Mouse (Mus musculus): Measurements from ENCODE around the gene Tmem38b.
"Not testable (repeated sequence)": the region's sequence is repeated elsewhere in the genome, so short reads cannot be mapped to it uniquely, and the experiment has no call there.

Gene Tmem38b

DNA sequence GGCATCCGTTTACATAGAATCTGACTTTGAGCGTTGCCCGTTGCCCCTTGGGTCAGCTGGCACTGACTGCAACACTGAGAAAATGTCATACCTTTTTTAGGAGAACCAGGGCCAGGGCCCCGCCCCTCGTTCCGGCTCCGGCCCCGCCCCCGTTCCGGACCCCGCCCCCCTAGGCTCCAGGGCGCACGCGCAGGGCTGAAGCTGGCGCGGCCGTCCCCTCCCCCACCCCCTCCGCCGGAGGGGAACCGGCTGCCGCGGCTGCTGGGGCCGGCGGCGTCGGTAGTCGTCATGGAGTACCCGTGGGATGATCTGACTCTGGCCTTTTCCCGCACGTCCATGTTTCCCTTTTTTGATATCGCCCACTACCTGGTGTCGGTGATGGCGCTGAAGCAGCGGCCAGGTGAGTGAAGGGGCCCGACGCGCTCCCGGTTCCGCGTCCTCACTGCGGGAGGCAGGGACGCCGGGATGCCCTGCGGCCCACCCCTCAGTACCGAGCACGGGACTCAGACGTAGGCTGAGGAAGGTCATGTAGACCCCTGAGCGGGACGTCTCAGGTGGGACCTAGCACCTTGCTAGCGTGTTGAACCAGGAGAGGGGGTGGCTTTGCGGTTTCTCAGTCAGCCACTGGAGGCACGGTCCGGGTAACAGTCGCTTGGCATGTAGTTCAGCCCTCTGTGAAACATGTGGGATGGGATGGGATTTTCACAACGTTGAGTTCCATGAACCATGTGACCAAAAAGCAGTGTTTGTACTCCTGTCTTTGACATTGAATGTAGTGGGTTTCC lies at the start of gene Tmem38b:
Tmem38b (plus strand) TSS at position 225 of the 785 bp plus-strand sequence.
- DNase-seq, result peak; percentile 89

DNA sequence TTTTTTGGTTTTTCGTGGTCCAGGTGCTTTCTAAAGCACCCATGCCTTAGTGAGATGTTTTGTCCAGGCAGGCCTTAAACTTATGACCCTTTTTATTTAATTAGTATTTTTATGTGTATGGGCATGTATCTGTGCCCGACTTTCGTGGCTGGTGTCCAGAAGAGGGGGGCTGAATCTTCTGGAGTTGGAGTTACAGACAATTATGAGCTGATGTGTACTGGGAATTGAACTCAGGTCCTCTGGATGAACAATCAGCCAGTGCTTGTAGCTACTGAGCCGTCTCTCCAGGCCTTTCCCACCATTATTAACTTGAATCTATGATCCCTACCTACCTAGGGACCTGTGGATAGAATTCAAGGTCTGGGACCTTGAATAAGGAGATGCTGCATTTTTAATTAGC lies 44.4 kb upstream of the Tmem38b start:
- DNase-seq, result no peak

DNA sequence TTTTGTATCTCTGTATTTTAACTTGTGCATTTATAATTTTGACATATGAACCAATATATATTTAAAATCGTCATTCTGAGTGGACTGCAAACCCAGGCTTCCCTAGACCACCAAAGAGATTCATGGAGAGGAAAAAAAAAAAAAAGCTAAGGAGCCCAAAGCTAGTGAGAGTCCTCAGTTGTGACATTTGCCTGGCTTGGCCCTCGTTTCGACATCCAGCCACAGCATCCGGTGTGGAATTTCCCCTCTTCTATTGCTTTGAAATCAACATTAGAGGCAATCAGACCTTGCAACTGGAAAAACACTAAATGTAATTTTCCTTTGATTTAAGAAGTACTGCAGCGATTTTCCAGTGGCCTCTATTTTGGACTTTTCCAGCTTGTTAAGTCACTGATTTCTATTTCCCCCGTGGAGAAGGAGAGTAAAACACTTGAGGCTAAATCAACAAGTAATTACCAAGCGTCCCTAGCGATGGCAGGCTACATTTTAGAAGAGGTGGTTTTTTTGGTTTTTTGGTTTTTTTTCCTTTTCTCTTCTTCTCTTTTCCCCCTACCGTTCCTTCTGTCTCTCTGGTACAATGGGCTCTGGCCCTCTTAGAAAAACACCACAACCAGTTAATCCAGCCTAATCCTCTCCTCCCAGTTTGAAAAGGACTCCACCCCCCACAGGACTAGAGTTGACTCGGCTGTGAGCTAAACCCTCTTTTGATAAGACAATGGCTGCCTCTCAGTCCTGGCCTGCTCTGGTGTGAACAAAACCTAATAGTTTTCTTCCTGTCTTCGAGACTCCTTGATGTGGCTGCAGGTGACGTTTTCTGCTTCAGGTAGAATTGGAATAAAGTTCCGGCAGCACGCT lies 43.4 kb upstream of the Tmem38b start:
- DNase-seq, result peak; percentile 8

DNA sequence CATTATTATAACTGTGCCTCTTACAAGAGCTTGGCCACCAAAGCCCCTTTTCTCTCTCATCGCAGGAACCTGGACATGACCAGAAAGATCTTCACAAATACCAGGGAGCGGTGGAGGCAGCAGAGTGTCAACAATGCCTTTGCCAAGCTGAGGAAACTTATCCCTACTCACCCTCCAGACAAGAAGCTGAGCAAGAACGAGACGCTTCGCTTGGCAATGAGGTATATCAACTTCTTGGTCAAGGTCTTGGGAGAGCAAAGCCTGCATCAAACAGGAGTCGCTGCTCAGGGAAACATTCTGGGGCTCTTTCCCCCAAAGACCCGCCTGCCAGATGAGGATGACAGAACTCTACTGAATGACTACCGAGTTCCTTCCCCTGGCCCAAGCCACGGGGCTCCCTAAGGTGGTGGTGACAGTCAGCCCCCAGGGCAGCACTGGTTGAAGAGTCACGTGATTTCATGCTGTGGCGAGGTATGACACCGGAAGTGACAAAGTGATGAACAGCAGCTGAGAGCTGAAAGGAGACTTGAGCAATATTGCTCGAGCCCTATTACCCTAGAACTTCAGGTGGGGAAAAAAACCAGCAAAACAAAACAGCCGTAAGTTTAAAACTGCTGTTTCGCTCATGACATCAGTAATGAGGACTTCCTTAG lies 40.0 kb upstream of the Tmem38b start:
- no peak for DNase-seq

DNA sequence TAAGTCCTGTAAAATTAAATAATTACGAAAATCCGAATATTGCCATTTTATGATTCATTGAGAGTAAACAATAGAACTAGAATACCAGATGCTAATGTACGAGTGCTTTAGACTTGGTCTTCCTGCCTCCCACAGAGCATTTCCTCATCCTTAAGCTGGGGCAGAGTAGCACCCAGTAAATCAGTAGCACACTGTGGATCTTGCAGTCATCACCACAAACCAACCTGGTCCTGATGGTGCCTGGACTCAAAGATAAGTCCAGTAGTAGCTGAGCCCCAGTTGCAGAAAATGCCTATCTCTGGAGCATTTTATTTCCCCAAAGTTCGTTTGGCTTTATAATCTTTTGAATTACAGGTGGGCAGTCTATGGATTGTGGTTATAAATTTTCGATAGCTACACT lies 39.0 kb upstream of the Tmem38b start:
- no peak for DNase-seq

DNA sequence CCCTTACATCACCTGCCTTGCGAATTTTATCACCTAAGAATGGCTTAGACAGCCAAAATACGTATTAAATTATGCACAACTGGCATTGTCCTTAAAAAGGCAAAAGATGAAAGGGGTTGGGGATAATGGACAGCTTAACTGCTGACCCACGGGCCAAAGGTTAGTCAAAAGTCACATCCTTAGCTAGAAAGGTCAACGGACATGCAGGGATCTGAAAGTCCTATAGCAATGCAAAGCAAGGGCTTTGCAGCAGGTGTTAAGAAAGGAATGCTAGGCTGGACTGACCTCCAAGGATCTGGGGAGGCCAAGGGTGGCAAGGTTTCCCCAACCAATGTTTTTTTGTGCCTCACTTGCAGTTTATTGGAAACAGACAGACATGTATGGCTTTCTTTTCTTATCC lies 36.5 kb upstream of the Tmem38b start:
- no peak for DNase-seq

DNA sequence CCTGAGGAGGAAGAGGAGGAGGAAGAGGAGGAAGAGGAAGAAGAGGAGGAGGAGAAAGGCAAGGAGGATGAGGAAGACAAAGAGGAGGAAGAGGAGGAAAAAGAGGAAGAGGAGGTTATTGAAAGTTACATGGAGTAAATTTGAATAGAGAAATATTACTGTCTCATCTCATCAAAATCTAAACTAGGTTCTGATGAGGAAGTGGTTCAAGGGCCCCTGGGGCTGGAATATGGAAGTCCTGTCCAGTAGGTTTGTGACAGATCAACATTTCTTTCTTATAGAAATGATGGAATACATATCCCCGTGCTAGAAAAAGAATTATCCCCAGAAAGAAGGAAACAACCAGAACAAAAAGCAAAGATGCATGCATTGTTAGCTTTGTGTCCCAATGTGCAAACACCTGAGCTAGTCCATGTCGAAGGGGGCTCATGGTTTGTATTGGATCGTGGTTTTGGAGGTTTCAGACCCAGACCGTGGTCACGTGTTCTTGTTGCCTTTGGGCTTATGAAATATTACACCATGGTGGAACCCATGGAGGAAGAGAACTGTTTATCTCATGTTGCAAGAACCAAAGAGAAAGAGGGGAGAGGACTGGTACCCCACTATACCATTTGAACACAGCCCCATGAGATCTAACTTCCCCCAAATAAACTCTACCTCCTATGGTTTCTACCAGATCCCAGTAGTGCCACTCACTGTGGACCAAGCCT lies 31.4 kb upstream of the Tmem38b start:
- no peak for DNase-seq

DNA sequence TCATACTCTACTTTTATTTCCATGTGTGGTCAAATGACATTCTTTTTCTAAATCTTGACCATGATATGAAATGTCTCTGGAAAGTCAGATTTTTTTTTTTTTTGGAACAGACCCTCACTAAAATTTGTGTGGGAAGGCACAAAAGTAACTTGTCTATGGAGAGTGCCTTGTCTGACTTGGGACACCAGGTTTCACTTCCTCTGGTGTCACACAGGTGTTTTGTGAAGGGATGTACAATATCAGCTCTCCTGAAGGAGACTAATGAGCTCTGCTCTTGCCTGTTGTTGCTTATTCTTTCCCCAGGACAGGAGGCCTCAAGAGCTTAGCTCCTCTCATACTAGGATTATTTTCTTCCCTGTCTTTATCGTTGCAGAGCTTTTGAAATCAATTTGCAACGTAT lies 30.8 kb upstream of the Tmem38b start:
- no peak for DNase-seq

DNA sequence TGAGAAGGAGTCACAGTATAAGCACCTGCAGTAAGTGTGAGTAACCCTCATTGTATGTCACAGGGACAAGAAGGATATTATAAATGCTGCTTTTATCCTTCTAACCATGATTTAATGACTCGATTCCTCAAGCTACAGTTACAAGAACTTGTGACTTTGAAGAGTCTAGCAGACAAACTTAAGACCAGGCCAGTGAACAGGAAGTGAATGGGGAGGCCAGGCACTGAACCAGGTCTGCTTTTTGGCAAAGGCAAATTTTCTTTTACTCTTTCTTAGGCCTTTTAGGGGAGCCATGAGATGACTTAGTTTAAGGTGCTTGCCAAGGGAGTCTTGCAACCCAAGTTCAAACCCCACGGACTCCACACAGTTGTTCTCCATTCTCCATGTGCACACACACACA lies 30.1 kb upstream of the Tmem38b start:
- DNase-seq, result no peak

DNA sequence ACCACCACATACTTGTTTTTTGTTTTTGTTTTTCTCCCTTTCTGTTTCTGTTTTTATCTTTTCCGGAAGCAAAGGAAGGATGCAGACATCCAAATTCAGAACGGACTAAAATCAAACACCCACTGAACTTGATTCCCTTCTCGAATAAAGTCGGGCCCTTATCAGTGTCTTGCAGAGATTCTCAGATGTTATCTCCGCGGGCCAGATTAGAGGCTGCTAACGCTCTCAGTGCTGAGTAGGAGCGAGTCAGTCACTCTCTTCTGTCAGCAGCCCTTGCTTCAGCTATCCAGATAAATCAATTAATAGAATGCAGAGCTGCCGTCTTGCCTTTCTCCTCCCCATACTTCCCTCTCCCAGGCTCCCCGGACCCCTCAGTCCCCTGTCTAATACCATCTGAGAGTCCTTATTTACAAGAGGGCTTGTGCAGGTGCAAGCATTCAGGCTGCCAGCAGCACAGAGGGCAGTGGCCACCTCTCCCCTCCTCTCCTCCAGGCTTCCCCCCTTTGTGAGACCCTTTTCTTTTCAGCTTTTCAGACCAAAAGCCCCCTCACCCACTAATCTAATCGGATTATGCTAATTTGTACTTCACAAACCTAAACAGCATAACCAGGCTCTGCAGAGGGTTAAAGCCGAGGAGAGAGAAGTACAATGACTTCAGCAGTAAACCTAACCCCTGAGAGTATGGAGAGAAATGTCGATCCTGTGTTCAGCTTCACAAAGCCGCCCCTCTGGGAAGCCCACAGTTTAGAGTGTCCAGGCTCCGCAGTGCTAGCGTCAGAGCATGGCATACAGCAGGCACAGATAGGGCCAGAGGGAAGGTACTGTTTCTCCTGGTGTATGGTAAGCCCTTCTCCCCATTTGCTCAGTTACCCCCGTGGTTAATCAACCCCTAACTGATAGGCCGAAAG lies 28.7 kb upstream of the Tmem38b start:
- DNase-seq, result no peak

DNA sequence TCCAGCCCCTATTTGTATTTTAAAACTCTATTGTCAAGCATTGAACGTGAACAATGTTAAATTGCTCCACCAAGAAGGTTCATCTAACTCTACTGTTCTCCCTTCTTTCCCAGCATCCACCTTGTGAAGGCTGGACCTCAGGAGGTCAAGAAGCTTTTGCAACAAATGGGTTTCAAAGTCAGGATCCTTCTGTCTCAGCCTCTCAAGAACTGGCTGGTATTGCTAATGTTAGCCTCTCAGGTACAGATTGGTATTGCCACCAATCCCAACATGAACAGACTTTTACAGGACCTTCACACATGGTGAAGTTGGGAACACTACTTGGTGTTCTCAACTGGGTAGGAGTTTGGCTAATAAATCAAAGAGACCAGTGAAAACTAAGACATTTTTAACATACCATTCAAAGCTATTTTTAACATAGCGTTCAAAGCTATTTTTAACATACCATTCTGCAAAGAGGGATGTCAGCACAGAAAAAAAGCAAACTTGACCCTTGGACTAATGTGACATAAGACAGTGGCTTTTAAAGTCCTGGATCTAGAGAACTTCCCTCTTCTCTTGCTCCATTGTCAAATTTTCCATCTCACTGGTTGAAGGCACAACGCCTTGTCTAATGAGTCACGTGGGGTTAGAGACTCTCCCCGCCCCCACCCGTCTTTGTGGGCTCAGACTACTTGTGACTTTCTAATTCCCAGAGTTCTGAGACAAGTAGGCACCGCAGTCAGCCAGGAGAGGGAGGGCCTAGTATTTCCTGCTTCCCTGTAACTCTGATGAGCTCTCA lies 26.8 kb upstream of the Tmem38b start:
- DNase-seq, result peak; percentile 27

DNA sequence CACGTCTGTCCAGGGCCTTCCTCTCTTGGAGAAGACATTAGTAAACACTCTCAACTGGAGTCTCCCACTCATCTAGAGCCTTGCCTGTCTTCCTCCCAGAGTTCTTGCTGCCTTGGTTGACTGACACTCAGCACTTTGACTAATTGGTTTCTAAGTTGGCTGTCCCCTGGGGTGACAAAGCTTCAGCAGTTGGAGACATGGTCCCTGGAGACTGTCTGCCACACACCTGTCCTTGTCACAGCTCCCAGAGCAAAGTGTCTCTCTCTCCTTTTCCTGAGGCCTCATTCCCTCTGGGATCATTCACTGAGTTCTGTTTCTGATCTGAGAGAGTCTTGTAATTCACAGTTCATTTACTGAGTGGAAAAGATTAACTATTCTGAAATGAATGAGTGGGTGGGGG lies 26.1 kb upstream of the Tmem38b start:
- DNase-seq, result no peak

DNA sequence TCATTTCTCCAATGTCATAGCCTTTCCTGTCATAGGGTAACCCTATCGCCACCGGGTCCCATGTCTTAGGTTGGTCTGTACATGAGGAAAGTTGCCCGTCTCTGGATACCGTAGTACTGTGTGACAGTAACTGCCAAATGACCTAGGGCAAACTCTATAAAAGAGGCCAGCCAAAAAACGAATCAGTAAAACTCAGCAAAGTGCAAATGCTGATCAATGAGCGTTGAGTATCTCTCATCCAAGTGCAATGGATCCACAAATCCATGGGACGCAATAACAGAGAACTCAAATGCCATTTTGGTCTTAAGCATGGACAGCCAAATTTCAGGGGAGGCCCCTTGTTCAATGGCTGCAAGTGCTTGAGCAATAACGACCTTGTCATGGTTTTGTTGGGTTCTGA lies 22.2 kb upstream of the Tmem38b start:
- not testable (repeated sequence) for DNase-seq

DNA sequence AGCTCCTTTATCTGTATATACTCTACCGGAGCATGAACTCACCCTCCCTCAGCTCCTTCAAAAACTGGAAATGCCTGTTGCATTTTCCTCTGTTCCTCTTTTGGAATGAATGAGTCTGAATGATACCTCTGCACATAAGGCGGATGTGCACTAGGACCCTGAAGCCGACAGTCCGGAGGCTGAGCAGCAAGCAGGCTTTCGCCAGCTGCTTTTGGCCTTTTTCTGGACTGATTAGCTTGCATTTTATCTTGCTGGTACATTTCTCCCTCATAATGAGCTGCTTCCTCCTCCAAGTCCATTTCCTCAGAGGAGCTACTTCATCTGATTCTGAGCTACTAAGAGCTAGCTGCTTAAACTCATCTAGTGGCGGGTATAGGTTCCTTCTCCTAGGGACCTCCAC lies 19.4 kb upstream of the Tmem38b start:
- not testable (repeated sequence) for DNase-seq

DNA sequence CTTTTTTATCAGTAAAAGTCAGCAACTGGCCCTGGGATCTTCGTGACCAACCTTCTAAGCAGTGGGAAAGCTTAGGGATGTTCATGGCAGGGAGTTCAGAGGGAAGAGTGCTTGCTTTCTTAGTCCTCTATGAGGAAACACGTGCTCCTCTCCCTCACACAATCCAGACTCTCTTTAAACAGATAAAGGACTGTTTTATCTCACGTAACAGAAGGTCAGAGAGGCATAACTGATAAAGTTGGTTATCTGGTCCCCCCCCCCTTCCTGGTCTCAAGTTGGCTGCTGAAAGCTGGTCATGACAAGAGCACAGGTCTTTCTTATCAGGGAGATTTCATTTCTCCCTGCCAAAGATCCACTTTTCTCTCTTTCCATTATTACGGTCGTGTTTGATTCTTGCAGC lies 7.5 kb upstream of the Tmem38b start:
- DNase-seq, result no peak

DNA sequence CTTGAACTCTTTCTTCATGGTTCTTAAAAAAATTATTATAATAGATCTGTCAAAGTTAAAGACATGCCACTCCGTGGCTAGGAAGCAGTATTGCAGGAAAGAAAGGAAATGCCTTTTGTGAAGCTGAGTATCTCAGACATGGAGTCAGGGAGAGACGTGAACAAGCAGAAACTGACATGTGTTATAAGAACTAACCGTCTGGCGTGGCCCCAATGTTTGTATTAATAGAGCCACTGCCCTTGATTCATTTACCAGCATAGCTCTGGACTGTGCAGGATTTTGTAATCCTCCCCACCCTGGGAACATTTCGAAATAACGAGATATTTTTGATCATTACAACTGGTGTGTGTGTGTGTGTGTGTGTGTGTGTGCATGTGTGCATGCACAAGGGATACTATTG lies 2.1 kb upstream of the Tmem38b start:
- no peak for DNase-seq

DNA sequence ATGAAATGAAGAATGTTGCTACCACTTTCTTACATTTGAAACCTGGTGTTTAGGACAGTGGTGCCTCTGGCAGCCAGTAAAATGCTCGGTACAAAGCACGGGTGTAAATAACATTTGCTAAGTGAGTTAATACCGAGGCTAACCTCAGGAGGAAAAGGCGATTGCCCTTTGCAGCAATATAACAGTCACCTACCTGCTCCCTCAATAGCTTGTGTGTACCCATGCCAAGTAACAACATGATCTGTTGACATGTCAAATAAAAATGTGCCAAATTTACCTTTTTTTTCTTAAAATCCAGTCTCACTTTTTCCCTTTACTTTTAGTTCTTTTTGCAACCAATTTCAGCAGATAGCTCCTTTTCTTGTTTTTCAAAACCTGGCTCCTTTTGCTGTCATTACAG lies 1.0 kb upstream of the Tmem38b start:
- DNase-seq, result no peak

DNA sequence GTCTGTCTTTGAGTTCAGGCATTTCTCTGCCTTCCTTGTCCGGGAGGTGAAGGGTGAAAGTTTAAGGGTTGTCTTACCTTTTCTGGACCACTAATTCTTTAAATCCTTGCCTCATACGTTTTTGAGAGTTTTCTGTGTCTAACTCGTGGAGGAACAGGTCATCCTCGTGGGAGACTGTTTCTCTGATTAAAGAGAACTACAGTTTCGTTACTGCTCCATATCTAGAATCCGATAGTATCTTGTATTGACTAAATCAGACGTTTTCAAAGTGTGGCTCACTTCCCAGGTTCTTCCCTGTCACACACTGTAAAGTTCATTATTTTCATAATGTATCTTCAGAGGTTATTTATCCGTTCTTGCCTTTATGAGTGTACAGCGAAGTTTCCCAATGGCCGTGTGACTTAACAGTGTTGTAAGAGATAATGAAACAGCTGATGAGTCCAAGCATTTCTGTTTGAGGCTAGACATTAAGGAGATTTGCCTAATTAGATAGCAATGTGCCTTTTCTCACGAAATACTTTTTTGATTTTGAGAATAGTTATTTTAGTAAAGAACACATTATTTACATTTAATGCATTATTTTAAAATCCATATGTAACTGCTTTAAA lies 900 bp downstream of the Tmem38b start:
- no peak for DNase-seq

DNA sequence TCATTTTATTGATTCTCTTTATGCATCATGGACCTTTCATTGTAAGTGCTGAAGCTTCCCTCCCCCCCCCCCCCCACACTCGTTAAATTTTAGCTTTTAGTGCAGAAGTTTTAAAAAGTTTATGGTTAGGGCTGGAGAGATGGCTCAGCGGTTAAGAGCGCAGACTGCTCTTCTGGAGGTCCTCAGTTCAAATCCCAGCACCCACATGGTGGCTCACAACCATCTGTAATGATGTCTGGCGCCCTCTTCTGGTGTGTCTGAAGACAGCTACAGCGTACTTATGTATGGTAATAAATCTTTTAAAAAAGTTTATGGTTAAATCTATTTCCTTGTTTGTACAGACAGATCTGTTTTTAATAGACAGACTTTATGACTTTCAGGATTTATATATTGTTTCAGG lies 2.0 kb downstream of the Tmem38b start:
- no peak for DNase-seq

DNA sequence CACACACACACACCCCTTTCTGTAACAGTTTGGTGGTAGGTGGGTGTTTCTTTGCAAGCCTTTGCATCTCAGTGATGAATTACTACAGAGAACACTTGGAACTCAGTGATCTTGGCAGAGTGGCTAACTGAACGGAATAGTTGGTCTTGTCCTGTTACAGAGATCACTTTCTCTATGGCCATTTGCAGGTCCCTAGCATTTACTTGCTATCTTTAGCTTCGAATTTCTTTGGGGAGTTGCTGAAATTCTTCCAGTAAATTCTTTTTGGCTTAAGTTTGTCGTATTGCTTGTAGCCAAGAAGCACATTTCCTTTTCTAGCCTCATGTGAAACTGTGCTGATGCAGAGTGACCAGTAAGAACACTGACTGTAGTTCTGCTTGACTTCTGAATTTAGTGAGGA lies 3.1 kb downstream of the Tmem38b start:
- no peak for DNase-seq

DNA sequence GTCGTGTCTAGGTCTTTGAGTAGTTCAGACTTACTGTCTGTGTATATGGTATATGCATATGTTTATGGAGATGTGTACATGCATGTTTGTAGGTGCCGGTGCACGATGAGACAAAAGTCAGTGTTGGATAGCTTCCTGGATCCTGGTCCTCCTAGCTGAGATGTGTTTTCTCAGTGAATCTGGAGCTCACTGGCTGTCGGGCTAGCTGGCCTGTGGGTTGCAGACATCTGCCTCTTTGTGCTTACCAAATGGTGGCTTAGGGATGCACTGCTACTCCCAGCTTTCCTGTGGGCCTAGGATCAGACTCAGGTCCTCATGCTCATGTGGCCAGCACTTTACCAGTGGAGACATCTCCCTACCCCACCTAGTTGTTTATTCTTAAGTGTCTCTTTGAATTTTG lies 4.2 kb downstream of the Tmem38b start:
- no peak for DNase-seq

Measured in kidney, postnatal 14 days (tissue).